Comparison of ENCODE assay signal across 10 mouse cellular contexts in genomic region chr6:38850715-38851259, GRCm38 (mm10).
"Had no signal": no experiment of that assay in that cellular context is flagged by ENCODE, and none has a peak within 500 bp of the region (broad histone marks: within the 10 kb centered on the region; RNA-seq: fewer than 3 reads in every experiment).

No protein-coding gene starts in this region.

- H3K9ac ChIP-seq: kidney, embryonic 15.5 days; limb, embryonic 13.5 days; neural tube, embryonic 12.5 days had no signal

- H3K27me3 ChIP-seq: kidney, embryonic 15.5 days; limb, embryonic 13.5 days; neural tube, embryonic 12.5 days had no signal

- H3K36me3 ChIP-seq: kidney, embryonic 15.5 days; limb, embryonic 13.5 days; neural tube, embryonic 12.5 days had no signal

- H3K4me2 ChIP-seq: kidney, embryonic 15.5 days; limb, embryonic 13.5 days; neural tube, embryonic 12.5 days had no signal

- H3K4me3 ChIP-seq: kidney, embryonic 15.5 days; limb, embryonic 13.5 days; neural tube, embryonic 12.5 days had no signal

- H3K9me3 ChIP-seq: kidney, embryonic 15.5 days; limb, embryonic 13.5 days; neural tube, embryonic 12.5 days had no signal

- H3K27ac ChIP-seq: kidney, embryonic 15.5 days; limb, embryonic 13.5 days; neural tube, embryonic 12.5 days; stomach, postnatal 0 days had no signal

- DNase-seq: kidney, adult 18-20 months; kidney, postnatal 25 days; left cerebral cortex, postnatal 4 days; lung, adult 18-20 months; midbrain, embryonic 14.5 days; thymus, postnatal 4 days had no signal
